8 mouse cellular contexts compared by ENCODE assay signal in genomic region chr13:48513003-48513929, GRCm38 (mm10). TPM values are rescaled to one million over a fixed set of nuclear protein-coding genes. Genes with fewer than 3 reads are reported as not detected.
DNase-seq lines count a peak whose midpoint lies in the region; ATAC-seq lines count a peak whose summit lies in the region.

Zfp169 (minus strand) TSS chr13:48513451.
A830005F24Rik (plus strand) TSS chr13:48513570.

- peak; percentile 84 to 90 for DNase-seq in CD8-positive naive resting alpha-beta T cell, adult 2 months (ENCODE audit: low read depth in 2 of 2, low spot score in 2 of 2)
- peak; percentile 25 for DNase-seq in c-Kit-negative CD71-positive TER-119-positive erythroid progenitor cells, embryonic 14.5 days (ENCODE audit: low read depth, low spot score)
- DNase-seq in forebrain, embryonic 10.5 days (ENCODE audit: extremely low spot score, low spot score): peak; percentile 79
- DNase-seq in kidney, postnatal 36 days: peak; percentile 90 to 92
- peak; percentile 93 for DNase-seq in telencephalon, adult 2 months (ENCODE audit: low read depth, low spot score)

- peak within 1 kb of the TSS; percentile 95 for H3K4me2 ChIP-seq in heart, embryonic 16.5 days (ENCODE audit: low read depth, low read length)
- H3K4me2 ChIP-seq in liver, embryonic 15.5 days: peak within 1 kb of the TSS; percentile 78
- peak within 1 kb of the TSS; percentile 78 for H3K4me2 ChIP-seq in neural tube, embryonic 12.5 days (replicated peaks)

- no peaks in the 10 kb centered on the region for H3K27me3 ChIP-seq in forebrain, embryonic 10.5 days (ENCODE audit: poor library complexity, severe bottlenecking)
- H3K27me3 ChIP-seq in heart, embryonic 16.5 days (ENCODE audit: control insufficient read depth, insufficient read depth, low read length): no peaks in the 10 kb centered on the region
- no peaks in the 10 kb centered on the region for H3K27me3 ChIP-seq in liver, embryonic 15.5 days
- H3K27me3 ChIP-seq in neural tube, embryonic 12.5 days (replicated peaks): no peaks in the 10 kb centered on the region

- H3K4me1 ChIP-seq in forebrain, embryonic 10.5 days: peaks cover 20% of the 10 kb centered on the region
- peaks cover 4% of the 10 kb centered on the region; the same call in 1 of the 2 replicates for H3K4me1 ChIP-seq in heart, embryonic 16.5 days (ENCODE audit: control insufficient read depth, insufficient read depth, low read length)
- peaks cover 11% of the 10 kb centered on the region for H3K4me1 ChIP-seq in liver, embryonic 15.5 days (replicated peaks)
- peaks cover 7% of the 10 kb centered on the region for H3K4me1 ChIP-seq in neural tube, embryonic 12.5 days

- peak within 1 kb of the TSS; percentile 86 for H3K4me3 ChIP-seq in forebrain, embryonic 10.5 days
- peak within 1 kb of the TSS; percentile 91 for H3K4me3 ChIP-seq in heart, embryonic 16.5 days (ENCODE audit: low read length)
- peak within 1 kb of the TSS; percentile 69 for H3K4me3 ChIP-seq in liver, embryonic 15.5 days (replicated peaks)
- peak within 1 kb of the TSS; percentile 68 for H3K4me3 ChIP-seq in neural tube, embryonic 12.5 days

- 4% methylated on average over 34 of the region's 34 CpGs for WGBS in forebrain, embryonic 10.5 days
- WGBS in heart, embryonic 16.5 days: under 1% methylated on average over 34 of the region's 34 CpGs
- 2% methylated on average over 34 of the region's 34 CpGs for WGBS in liver, embryonic 15.5 days (ENCODE audit: insufficient replicate concordance)
- 2% methylated on average over 34 of the region's 34 CpGs for WGBS in neural tube, embryonic 12.5 days

- no peaks in the 10 kb centered on the region for H3K36me3 ChIP-seq in forebrain, embryonic 10.5 days (replicated peaks)
- H3K36me3 ChIP-seq in heart, embryonic 16.5 days (ENCODE audit: control insufficient read depth, insufficient read depth): no peaks in the 10 kb centered on the region
- no peaks in the 10 kb centered on the region for H3K36me3 ChIP-seq in liver, embryonic 15.5 days (replicated peaks)
- no peaks in the 10 kb centered on the region for H3K36me3 ChIP-seq in neural tube, embryonic 12.5 days

- H3K9ac ChIP-seq in heart, embryonic 16.5 days (ENCODE audit: low read length): peak within 1 kb of the TSS; percentile 89
- H3K9ac ChIP-seq in liver, embryonic 15.5 days: peak within 1 kb of the TSS; percentile 66
- peak within 1 kb of the TSS; percentile 77 for H3K9ac ChIP-seq in neural tube, embryonic 12.5 days

- H3K27ac ChIP-seq in forebrain, embryonic 10.5 days: peak within 1 kb of the TSS; percentile 87
- H3K27ac ChIP-seq in heart, embryonic 16.5 days (ENCODE audit: low read length): peak within 1 kb of the TSS; percentile 51
- H3K27ac ChIP-seq in liver, embryonic 15.5 days (replicated peaks): no peak within 1 kb of the TSS
- H3K27ac ChIP-seq in neural tube, embryonic 12.5 days: no peak within 1 kb of the TSS

- peak; percentile 98 for ATAC-seq in heart, embryonic 16.5 days (replicated peaks; ENCODE audit: extremely low read depth, insufficient read depth, low FRiP score)
- ATAC-seq in liver, embryonic 15.5 days (ENCODE audit: insufficient read depth): peak; percentile 96
- peak; percentile 98 for ATAC-seq in neural tube, embryonic 12.5 days (ENCODE audit: low FRiP score, low read depth)

- H3K9me3 ChIP-seq in forebrain, embryonic 10.5 days: no peaks in the 10 kb centered on the region; the same call in 1 of the 2 replicates
- 0 out of 2 replicates have a peak, but pooled peaks cover 2% of the 10 kb centered on the region for H3K9me3 ChIP-seq in heart, embryonic 16.5 days (replicated peaks; ENCODE audit: control insufficient read depth, low read length)
- H3K9me3 ChIP-seq in liver, embryonic 15.5 days (replicated peaks): no peaks in the 10 kb centered on the region
- H3K9me3 ChIP-seq in neural tube, embryonic 12.5 days: no peaks in the 10 kb centered on the region

RNA-seq across cellular contexts. Expression of gene Zfp169, which starts in this region (rescaled TPM):
- polyA plus RNA-seq in forebrain, embryonic 10.5 days (2016; fragmentation: Nextera tagmentation; extraction: Ambion mirVana): 4.3 and 4.9 TPM in 2 replicates
- polyA plus RNA-seq in heart, embryonic 16.5 days (2015; fragmentation: Nextera tagmentation; extraction: Ambion mirVana): 2.3 and 2.5 TPM in 2 replicates
- 0.63 and 0.77 TPM in 2 replicates for polyA plus RNA-seq in liver, embryonic 15.5 days (2015; fragmentation: Nextera tagmentation; extraction: Ambion mirVana)
- 4.7 and 5.0 TPM in 2 replicates for polyA plus RNA-seq in neural tube, embryonic 12.5 days (2016; fragmentation: Nextera tagmentation; extraction: Ambion mirVana)

RNA-seq across cellular contexts. Expression of gene A830005F24Rik, which starts in this region (rescaled TPM):
- polyA plus RNA-seq in forebrain, embryonic 10.5 days (2016; fragmentation: Nextera tagmentation; extraction: Ambion mirVana): 2.2 and 2.5 TPM in 2 replicates
- polyA plus RNA-seq in heart, embryonic 16.5 days (2015; fragmentation: Nextera tagmentation; extraction: Ambion mirVana): 0.46 and 0.74 TPM in 2 replicates
- polyA plus RNA-seq in liver, embryonic 15.5 days (2015; fragmentation: Nextera tagmentation; extraction: Ambion mirVana): 0.30 TPM in 2 replicates
- polyA plus RNA-seq in neural tube, embryonic 12.5 days (2016; fragmentation: Nextera tagmentation; extraction: Ambion mirVana): 2.7 and 3.0 TPM in 2 replicates

Comparison
In these comparisons a context has a peak if more than half of its experiments do, and no peak if none do; other contexts are left out.
1. Peak in ATAC-seq, H3K4me3 ChIP-seq, H3K9ac ChIP-seq and H3K4me2 ChIP-seq in liver, embryonic 15.5 days; RNA of the genes that start here not detected or under 1 TPM.
2. DNase-seq: peak in every context shown above with its lines; median percentile 93 in telencephalon, adult 2 months; 91 in kidney, postnatal 36 days; 87 in CD8-positive naive resting alpha-beta T cell, adult 2 months; 79 in forebrain, embryonic 10.5 days; 25 in c-Kit-negative CD71-positive TER-119-positive erythroid progenitor cells, embryonic 14.5 days.
3. H3K27ac ChIP-seq: peak in forebrain, embryonic 10.5 days (single experiment) and heart, embryonic 16.5 days (single experiment); none in liver, embryonic 15.5 days (single experiment) and neural tube, embryonic 12.5 days (single experiment).
4. Peak in every context shown above with its lines, with median percentiles within 50 percentile points of each other: H3K4me3 ChIP-seq, ATAC-seq, H3K4me2 ChIP-seq and H3K9ac ChIP-seq.